Mouse (Mus musculus) T-cell, adult 2 months (primary cell): Measurements from ENCODE around the gene 4930524N10Rik.

Source experiments
- DNase-seq: peaks from one replicate; pipeline ENCODE4 v3.0.0; 2022; ENCODE audit warnings: low spot score

4930524N10Rik gene

GRCm38 (mm10) chrX:154343292-154343691 lies at the start of gene 4930524N10Rik:
TSS of gene 4930524N10Rik (minus strand) at chrX:154343392.
- no peak for DNase-seq

GRCm38 (mm10) chrX:154350042-154350441 lies 6.8 kb upstream of the 4930524N10Rik start:
- DNase-seq = no peak

GRCm38 (mm10) chrX:154349302-154350041 lies 6.3 kb upstream of the 4930524N10Rik start:
- no peak for DNase-seq

GRCm38 (mm10) chrX:154347933-154348332 lies 4.7 kb upstream of the 4930524N10Rik start:
- DNase-seq = no peak
